Mouse (Mus musculus): ENCODE results near the gene Plcd4. TPM values are rescaled to one million over a fixed set of nuclear protein-coding genes. Genes with fewer than 3 reads are reported as not detected.
"Not testable (repeated sequence)": the region's sequence is repeated elsewhere in the genome, so short reads cannot be mapped to it uniquely, and the experiment has no call there.

Gene Plcd4
- 10 to 100 TPM; 11.5 to 12.7 TPM for total RNA-seq (2021)
- long read RNA-seq, experiment 1, transcript Plcd4-204 (17 exons, 2,720 nt): major isoform, 18 of 33 reads
- long read RNA-seq, experiment 1, partial matches to known transcripts: 1 of 33 reads
- long read RNA-seq, experiment 1, other reads (novel, unspliced or antisense): 14 of 33 reads
- long read RNA-seq, experiment 2, transcript Plcd4-204 (17 exons, 2,720 nt): major isoform, 8 of 10 reads
- long read RNA-seq, experiment 2, partial matches to known transcripts: 0 of 10 reads
- long read RNA-seq, experiment 2, other reads (novel, unspliced or antisense): 2 of 10 reads

DNA sequence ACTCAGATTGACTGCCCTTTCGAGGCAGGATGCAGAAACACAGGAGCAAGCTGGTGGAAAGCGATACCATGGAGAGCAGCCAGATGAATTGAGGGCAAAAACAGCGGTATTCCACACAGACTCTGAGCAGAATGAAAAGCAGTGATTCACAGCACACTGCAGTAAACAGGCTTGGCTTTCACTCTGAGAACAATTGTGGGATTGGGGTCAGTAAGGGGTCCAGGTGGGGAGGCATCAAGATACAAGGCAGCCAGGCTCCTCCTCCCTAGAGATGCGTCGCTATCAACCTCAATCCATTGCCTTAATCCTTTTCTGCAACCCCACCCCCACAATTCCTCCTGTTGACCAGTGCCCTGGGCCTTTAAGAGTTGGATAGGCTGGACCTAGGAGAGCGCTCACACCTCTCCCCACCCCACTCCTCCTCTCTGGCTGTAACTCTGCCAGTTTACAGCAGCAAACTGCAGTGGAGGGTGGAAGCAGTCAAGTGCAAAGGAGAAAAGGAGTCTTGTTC, at the start of gene Plcd4:
TSS of gene Plcd4 (plus strand) at position 438 of the 511 bp plus-strand sequence.
- peak; percentile 11 to 13 for DNase-seq (ENCODE audit: low spot score in 2 of 2)

GRCm38 (mm10) chr1:74501106-74501505, 41.6 kb upstream of the Plcd4 start:
- no peak for DNase-seq (ENCODE audit: low spot score in 2 of 2)

GRCm38 (mm10) chr1:74505393-74505720, 37.3 kb upstream of the Plcd4 start:
- no peak for DNase-seq (ENCODE audit: low spot score in 2 of 2)

DNA sequence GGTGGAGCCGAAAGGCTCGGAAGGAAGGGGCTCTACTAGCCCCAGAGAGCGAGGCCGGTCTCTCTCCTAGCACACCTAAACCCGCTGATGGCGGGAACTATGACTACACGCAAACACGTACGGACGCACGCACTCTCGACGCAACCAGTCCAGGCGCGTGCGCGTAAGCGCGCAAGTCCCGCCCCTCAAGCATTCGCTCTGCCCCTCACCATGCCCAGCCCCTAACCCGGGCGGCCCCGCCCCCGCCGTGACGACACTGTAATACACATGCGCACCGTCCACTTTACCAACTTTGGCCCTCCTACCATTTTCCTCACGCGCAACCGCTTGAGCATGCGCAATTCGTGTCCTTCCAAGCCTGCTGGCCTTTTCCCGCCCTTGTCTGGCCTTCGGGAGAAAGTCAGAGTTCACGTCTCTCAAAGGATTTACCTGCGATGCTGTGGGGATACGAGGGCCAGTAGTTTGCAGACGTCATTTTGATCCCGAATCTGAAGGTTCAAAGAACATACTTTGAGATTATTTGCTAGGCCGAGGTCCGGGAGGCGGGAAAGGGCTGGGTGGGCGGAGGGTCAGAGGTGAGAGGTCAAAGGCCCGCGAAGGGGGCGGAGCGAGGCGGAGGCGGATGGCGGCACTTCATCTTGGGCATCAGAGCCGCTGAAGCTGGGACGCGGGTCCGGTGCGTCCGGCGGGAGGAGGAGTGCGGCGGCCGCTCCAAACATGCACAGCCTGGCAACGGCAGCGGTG, 36.8 kb upstream of the Plcd4 start, which contains the start of gene Cnot9:
TSS of gene Cnot9 (plus strand) at position 338 of the 744 bp plus-strand sequence.
- DNase-seq (ENCODE audit: low spot score in 2 of 2): peak; percentile 100

DNA sequence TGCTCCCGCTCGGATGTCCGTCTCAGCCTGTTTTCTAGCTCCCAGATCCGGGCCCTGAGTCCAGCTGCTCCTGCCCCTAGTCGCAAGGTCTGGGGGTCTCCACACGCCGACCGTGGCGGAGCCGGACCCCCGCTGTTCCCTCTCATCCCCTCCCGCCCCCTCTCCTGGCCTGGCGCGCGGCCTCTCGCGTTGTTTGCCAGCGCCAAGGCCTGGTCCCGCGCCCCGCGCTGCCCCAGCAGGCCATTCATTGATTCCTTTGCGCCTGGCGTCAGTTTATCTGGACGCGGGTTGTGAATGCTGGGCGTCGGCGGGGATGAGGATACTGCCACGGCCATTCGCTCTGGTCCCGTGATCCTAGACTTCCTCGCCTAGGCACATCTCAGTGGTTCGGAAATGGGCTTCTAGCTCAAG, 36.2 kb upstream of the Plcd4 start:
- peak in 1 of 2 experiments; percentile 23 for DNase-seq (ENCODE audit: low spot score in 2 of 2)

DNA sequence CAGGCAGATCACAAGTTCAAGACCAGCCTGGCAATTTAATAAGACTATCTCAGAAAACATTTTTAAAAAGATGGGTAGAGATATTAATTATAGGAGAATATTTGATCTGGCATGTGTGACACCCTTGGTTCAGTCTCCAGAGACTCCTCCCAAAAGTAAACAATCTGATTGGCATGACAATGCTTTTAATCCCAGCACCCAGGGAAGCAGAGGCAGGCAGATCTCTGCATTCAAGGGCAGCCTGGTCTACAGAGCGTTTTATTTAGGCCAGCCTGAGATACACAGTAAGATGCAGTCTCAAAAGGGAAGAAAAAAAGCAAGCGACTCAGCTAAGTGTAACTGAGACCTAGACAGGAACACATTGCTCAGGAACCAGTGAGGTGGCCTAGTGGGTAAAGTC, 34.9 kb upstream of the Plcd4 start:
- DNase-seq (ENCODE audit: low spot score in 2 of 2): no peak

DNA sequence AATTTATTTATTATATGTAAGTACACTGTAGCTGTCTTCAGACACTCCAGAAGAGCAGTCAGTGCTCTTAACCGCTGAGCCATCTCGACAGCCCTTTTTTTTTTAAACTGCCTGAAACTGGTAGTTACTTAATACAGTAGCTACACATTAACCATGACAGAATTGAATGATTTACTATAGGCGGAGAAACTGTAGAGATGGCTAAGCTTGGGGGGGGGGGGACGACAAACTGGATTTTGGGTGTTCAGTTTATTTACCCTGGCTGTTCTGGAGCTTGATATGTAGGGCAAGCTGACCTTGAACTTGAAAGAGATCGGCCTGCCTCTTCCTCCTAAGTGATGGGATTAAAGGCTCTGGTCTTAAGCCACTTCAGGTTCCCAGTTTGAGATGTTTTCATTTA, 31.4 kb upstream of the Plcd4 start:
- no peak for DNase-seq (ENCODE audit: low spot score in 2 of 2)

GRCm38 (mm10) chr1:74512999-74513398, 29.7 kb upstream of the Plcd4 start:
- DNase-seq (ENCODE audit: low spot score in 2 of 2): not testable (repeated sequence)

DNA sequence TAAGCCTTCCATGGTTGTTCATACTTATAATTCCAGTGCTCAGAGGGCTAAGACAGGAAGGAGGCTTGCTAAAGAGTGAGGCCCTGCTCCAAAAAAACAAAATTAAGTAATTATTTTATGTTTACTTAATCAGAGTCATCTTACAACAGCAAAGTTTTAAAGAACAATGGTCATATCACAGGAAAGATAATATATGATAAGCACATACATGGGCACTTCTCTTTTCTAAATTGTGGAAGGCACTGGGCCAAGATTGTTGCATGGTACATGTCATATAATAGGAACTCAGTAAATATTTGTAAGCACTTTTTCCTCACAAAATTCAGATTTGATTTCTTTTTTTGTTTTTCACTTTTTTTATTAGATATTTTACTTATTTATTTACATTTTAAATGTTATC, 22.8 kb upstream of the Plcd4 start:
- no peak for DNase-seq (ENCODE audit: low spot score in 2 of 2)

DNA sequence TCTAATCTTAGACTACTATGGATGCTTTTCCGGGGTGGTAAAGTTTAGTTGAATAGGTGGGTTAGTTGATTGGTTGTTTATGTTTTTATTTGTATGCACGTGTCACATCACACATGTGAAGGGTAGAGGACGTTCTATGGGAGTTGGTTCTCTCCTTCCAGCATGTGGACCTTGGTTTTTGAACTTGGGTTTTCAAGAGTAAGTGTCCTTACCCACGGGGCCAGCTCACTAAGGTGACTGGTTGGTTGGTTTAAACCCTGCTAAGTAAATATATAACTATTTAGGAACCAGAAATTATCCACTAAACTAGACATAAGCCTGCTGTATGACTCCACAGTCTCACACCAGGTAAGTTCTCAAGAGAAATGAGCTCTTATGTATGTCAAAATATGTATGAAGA, 17.9 kb upstream of the Plcd4 start:
- no peak for DNase-seq (ENCODE audit: low spot score in 2 of 2)

- no peak for DNase-seq (ENCODE audit: low spot score in 2 of 2)
Observed at GRCm38 (mm10) chr1:74528589-74528988, 14.1 kb upstream of the Plcd4 start.

DNA sequence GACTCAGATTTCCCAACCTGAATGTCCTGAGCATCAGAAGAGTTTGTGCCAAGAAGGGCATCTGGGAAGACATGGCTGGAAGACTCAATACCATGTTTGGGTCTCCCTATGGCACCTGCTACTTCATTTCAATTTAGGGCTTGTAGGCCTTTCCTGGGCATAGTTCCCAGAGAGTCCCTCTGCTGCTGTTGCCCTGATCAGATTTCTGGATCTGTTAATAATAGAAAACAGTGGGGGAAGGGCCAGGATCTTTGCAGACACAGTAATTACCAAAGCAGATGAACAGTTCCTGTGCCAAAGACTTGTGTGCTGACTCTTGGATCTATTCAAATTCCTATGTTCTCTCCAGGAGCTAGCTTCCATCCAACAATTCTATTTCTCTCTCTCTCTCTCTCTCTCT, 4.0 kb upstream of the Plcd4 start:
- no peak for DNase-seq (ENCODE audit: low spot score in 2 of 2)

GRCm38 (mm10) chr1:74544184-74544583, 1.5 kb downstream of the Plcd4 start, which contains the start of gene Usp37:
Usp37 (minus strand) TSS chr1:74544284.
- DNase-seq (ENCODE audit: low spot score in 2 of 2): no peak

DNA sequence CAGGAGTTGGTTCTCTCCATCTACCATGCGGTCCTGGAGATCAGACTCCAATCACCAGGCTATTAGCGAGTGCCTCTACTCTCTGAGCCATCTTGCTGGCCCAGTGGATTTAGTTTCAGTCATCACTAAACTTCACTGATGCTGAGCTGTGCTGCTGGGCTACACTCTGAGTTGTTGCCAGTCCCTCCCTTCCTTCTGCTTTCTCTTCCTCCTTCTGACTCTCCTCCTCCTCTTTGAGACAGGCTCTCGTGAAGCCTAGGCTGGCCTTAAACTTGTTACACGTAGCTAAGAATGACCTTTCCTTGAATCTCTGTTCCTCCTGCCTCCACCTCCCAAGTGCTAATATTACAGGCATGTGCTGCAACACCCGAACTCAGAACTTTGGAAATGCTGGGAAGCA, 16.4 kb downstream of the Plcd4 start:
- DNase-seq (ENCODE audit: low spot score in 2 of 2): no peak

DNA sequence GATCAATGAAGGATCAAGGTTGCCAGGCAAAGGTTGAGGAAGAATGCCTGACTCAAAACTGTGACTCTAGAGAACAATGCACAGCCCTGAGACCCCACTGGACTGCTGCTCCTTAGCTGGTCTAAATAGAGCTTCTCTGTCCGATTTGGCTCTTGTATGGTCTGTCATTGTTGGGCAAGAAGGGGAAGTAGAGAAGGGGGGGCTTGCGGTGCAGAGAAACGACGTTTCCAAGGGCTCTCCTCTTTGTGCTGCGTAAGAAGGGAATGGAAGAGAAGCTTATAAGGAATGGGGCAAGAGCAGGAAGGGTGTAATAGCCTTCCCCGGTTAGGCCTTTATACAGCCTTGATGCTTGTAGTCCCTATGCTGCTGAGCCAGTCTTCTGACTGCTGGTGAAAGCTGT, 23.1 kb downstream of the Plcd4 start:
- no peak for DNase-seq (ENCODE audit: low spot score in 2 of 2)

DNA sequence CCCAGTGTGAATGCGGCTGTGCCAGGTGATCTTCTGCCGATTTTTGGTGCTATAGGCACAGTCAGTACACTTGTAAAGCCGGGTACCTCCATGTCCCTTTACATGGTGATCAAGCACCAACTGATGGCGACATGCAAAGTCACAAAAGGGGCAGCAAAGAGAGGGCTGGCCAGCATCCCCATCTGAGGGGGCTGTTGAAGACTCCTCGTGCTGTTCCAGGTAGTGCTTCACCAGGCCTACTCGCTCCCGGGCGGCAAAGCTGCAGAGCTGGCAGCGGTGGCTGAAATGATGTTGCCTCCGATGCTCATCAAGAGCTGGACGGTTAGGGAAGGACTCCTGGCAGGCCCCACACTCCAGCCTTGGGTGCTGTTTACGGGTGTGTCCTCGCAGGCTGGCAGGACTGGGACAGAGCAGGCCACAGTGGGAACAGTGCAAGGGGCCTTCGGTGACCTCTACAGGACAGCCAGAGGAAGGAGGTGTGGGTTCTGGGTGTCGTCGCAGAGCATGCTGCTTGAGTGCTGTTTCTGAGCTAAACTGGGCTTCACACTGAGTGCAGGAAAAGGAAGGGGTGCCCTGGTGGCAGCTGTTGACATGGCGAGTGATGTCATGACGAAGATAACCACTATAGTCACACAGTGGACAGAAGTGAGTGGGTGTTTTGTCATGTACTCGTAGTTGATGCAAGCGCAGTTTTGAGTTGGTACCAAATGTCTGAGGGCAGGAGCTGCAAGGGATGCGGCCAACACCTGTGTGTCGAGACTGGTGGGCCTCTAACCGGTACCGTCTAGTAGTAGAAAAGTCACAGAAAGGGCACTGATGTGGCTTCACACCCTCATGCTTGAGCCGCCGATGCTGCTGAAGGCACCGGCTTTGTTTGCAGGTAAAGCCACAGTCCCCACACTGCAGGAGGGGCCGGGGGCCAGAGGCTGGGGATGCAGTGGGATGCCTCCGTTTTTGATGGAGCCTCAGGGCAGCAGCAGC, 27.3 kb downstream of the Plcd4 start:
- DNase-seq (ENCODE audit: low spot score in 2 of 2): no peak

DNA sequence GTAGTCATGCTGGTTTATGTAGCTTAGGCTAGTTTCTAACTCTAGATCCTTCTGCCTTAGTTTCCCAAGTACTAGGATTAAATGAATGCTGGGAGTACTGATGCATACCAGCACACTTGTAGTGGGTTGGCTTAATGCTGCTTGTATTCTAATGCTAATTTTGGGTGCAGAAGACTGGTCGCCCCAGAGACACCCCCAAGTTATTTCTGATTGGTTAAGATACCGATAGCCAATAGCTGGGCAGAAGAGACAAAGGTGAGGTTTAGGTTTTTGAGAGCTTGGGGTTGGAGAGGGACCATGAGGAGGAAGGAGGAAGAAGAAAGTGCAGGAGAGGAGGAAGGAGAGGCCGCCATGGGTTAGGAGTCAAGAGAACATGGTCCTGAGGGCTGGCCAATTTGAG, 39.9 kb downstream of the Plcd4 start:
- DNase-seq (ENCODE audit: low spot score in 2 of 2): no peak

DNA sequence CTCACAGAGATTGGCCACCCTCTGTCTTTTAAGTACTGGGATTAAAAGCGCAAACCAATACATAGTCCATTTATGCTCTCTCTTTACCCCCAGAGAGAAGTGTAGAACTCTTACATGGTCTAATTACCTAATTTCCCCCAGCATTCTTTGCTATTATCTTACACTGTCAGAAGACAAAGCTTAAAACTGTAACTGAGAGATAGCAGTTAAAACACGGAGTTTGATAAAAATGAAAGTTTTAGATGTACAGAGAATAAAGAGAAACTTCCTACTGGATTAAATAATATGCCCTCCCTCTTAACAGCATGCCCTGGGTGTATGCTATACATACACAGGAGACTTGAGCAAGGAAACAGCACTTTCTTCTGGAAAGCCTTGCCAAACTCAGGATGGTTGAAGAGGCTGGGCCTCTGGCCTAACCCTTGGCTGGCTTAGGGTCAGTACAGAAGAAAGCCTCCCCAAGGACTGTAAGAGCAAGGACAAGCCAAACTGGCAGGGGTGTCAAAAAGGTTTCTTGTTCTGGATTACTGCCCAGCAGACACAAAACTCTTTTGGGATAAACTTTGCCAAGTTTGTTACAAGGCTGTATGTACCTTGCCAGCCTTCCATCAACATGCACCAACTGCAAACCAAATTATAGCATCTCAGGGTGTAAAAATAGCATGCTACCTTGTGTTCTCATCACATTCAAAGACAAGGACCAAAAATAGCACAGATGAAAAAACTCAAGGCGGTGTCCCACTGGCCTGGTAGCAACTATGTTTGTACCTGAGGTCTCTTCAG, 42.1 kb downstream of the Plcd4 start:
- DNase-seq (ENCODE audit: low spot score in 2 of 2): no peak

- peak in 1 of 2 experiments; percentile 82 for DNase-seq (ENCODE audit: low spot score in 2 of 2)
Observed at GRCm38 (mm10) chr1:74587233-74587772, 44.6 kb downstream of the Plcd4 start.

- peak; percentile 98 to 99 for DNase-seq (ENCODE audit: low spot score in 2 of 2)
Observed at GRCm38 (mm10) chr1:74587773-74588445, 45.2 kb downstream of the Plcd4 start, which contains the start of the genes Zfp142 and Bcs1l. Zfp142 (minus strand) TSS chr1:74588246. Bcs1l (plus strand) TSS chr1:74588289.
